Mouse (Mus musculus): ENCODE results near the gene Adcy5. TPM values are rescaled to one million over a fixed set of nuclear protein-coding genes. Genes with fewer than 3 reads are reported as not detected.

The Adcy5 gene
- total RNA-seq, 4 experiments from 2014 or later, result 51.4 to 56.2 (median 54.6) TPM

DNA sequence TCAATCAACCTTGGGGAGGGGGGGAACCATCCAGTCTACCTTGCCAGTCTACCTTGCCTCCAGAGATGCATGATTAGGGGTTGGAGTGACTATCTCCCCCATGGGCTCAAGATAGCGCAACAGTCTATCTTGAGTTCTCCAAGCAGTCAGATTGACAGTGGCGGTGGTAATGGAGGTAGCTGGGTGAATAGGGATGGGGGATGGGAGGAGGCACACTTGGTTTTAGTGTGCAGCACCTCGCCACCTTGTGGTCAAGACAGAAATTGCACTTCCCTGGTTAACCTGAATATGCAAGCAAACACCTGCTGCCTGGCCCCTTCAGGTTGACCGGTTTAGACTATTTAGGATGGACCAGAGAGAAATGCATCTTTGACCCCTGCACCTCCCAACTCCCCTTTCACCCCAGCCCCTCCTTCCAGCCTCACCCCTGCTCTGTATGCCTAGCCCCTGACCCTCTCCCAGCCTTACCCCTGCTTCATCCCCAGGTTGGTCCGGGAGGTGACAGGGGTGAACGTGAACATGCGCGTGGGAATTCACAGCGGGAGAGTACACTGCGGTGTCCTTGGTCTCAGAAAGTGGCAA lies 115.8 kb downstream of the Adcy5 start:
- DNase-seq (ENCODE audit: low spot score), result peak; percentile 70

DNA sequence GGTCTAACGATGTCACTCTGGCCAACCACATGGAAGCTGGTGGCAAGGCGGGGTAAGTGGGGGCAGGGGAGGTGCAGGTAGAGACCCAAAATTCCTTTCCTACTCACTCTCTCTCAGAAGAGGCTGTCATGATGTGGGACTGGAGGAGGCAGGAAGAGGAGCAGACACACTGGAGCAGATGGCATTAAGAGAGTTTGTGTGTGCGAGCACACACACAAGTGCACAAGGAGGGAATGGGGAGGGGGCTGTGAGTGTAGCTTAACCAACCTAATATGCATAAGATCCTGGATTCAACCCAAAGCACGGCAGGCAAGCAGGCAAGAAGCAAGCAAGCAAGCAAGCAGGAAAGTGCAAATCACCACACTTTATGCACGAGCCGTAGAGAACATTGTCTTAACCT lies 116.3 kb downstream of the Adcy5 start:
- no peak for DNase-seq (ENCODE audit: low spot score)

DNA sequence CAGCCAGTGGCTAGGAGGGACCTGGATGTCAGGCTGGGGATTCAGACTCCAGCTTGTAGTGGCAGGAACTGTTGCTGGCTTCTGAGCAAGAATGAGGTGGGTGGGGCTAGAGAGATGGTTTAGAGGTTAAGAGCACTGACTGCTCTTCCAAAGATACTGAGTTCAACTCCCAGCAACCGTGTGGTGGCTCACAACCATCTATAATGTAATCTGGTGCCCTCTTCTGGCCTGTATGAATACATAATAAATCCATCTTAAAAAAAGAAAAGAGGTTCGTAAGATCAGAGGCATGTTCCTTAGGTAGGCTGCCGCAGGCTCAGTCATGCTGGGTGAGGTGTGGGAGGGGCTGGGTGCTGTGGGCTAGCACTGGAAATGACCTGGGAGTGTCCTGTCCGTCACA lies 116.9 kb downstream of the Adcy5 start:
- no peak for DNase-seq (ENCODE audit: low spot score)

DNA sequence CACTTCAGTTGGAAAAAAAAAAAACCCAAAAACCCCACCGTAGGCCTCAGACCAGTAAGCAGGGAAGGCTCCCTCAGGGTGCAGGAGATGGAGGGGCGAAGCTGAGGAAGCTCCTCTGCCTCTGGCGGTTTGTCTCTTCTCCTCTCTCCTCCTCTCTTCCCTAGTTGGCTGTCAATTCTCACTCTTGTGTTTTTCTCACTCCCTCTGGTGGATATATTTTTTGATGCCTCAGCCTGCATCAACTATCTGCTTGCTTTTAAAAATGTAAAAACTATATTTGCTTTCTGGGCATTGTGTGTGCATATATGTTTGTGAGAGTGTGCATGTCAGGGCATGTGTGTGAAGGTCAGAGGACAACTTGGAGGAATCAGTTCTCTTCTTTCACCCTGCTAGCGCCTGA lies 117.7 kb downstream of the Adcy5 start:
- no peak for DNase-seq (ENCODE audit: low spot score)

DNA sequence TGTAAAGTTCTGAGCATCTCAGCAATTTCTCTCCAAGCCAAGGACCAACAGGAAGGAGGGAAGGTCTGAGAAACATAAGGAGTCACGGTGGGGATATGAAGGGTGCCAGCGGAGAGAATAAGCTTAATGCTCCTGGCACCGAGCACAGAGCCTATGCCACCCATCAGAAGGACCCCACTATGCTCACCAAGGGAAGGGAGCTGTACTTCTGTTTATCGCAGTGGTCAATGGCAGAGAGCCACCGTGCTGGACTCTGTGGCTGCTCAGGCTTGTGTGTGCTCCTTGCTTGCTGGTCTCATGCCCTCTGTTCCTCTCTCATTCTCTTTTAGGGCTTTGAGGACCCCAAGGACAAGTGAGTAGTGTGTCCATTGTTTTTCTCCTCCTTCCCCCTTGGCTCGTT lies 123.5 kb downstream of the Adcy5 start:
- no peak for DNase-seq (ENCODE audit: low spot score)

DNA sequence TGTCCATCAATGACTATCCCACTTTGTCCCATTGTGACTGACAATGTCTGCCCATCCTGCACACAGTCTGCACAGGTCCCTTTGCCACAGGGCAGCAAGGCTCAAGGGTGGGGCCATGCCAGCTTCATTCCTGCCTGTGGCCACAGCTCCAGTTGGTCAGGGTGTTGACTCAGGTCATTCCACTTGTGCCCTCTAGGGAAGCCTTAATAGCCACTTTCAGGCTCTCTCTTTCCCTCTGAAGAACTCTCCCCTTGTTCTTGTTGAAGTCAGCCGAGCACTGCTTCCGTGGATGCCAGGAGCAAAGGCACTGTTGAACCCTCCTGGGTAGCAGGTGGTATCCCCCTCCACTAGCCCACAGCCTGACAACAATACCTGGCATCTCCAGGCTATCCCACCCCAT lies 127.8 kb downstream of the Adcy5 start:
- no peak for DNase-seq (ENCODE audit: low spot score)

DNA sequence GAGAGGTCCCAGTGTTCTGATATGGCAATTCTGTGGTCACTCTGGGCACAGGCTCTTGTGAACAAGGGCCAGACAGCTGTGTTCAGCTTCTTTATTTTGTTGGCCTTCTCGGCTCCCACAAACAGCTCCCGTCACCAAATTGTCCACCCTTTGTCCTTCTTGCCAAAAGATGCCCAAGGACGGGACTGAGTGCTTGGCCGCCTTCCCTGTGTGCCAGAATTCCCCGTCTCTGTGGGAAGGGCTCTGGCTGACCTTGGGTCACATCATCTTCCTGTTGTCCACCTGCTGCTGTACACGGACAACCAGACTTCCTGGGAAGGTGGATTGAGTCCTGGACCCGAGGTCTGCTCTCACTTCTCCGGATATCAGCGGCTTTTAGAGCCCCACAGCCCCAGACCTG lies 131.1 kb downstream of the Adcy5 start:
- no peak for DNase-seq (ENCODE audit: low spot score)

DNA sequence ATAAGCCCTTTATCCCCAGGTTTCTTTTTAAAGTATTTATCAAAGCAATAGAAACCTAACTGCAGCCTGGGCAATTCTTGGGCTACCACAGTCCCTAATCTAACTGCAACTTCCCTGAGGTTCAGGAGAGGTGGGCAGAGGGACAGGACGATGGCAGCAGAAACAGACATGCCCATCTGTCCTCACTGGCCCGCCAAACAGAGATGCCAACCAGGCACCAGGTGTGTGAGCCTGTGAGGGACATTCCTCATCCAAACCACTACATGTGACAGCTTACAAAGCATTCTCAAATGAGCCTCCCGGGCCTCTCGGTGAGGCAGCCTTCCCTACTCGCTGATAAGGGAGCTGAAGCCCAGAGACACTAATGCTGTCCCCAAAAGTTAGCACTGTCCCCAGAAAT lies 132.6 kb downstream of the Adcy5 start:
- DNase-seq (ENCODE audit: low spot score), result no peak

DNA sequence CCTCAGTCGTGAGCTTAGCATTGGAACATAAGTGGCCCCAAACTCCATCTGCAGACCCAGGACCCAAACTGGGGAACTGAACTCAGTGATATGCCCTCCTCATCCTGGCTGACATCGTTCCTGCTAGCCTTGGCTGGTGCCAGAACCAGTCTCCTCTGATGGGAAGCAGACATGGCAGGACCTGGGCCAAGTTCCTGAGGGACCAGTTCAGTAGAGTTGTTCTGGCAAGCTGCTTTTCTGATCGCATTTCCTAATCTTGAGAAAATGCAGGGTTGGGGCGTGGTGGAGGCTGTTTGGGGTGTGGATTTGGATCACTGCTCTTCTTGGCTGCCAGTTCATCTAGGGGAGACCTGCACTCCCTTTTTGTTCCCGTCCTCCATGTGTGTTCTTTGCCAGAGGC lies 143.1 kb downstream of the Adcy5 start:
- peak; percentile 23 for DNase-seq (ENCODE audit: low spot score)

DNA sequence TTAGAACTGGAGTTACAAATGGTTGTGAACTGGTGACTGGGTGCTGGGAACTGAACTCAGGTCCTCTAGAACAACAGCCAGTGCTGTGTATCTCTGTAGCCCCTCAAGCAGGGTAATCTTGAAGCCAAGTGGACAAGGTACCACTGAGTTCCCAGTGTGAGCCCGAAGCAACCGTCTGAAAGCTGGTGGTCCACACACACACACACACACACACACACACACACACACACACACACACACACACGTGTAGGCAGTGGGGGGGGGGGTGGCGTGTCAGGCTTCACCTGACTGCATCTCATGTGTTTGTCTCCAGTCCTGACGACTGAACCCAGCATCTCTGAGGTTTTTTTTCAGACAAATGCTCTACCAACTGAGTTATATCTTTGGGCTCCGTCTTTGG lies 145.5 kb downstream of the Adcy5 start:
- no peak for DNase-seq (ENCODE audit: low spot score)

DNA sequence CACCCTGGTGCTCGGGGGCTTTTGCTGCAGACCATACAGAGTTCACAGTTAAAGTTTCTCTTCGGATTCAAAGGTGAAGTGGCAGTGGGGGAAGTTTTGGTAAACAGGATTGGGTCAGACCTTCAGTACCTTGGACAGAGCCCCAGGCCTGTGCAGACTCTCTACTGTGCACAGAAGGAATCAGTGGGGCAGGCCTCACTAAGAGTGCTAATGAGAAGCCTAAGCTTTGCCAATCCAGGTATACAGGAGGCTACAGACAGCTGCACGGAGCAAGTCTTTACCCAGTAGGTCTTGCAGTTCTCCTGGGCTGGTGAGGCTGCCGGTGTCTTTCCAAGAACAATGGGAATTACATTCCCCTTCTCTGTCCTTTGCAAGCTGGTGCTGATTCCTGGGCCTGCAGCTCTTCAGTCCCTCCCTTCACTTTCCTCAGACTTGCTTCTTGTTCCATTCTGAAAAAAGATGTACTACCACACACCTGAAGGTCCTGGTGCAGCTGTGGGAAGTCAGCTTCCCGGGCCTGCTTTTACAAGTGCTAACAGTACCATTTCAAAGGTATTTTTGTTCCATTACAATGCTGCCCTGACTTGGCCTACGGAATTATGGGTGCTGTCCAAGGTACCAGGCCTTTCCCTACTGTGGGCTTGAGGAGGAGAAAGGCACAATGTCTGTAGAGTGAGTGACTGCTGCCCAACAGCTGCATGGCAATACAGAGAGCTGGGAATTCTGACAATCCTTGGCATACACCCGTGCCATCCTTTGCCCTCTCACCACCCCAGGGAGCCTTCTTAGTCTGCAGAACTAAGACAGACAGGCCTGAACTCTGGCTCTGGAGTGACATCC lies 148.0 kb downstream of the Adcy5 start:
- no peak for DNase-seq (ENCODE audit: low spot score)

DNA sequence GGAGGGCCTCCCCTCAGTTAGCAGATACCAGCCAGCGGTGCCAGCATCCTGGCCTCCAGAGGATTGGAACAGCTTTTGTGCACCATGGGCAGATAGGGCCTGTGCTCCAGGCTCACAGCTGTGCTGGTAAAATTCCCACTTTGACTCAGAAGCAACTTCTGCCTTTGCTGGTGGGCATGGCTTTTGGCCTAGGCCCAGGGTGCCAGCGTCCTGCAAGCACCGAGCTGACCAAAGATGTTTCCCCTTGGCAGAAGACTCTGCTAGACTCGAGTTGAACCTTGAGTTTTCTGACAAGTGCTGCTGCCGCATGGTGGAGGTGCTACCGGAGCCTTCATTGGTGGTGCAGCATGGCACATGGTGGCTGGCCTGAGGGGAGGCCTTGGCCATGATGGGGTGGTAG lies 149.0 kb downstream of the Adcy5 start:
- no peak for DNase-seq (ENCODE audit: low spot score)

DNA sequence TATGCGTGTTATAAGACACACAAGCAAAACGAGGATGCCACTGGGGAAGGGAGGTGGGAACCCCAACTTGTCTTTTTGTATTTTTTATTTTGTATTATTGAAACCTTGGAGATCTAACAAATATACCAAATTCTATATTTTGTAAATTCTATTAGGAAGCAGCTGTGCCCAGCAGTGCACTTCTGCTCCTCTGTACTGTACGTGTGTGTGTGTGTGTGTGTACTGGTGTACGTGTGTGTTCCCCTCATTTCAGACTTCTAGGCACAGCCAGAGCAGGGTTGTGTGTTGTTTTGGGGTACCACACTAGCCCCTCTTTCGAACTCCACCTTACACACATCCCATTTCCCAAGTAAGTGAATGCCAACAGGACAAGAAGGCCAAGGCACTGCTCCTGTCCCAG lies 149.7 kb downstream of the Adcy5 start:
- DNase-seq (ENCODE audit: low spot score), result no peak

DNA sequence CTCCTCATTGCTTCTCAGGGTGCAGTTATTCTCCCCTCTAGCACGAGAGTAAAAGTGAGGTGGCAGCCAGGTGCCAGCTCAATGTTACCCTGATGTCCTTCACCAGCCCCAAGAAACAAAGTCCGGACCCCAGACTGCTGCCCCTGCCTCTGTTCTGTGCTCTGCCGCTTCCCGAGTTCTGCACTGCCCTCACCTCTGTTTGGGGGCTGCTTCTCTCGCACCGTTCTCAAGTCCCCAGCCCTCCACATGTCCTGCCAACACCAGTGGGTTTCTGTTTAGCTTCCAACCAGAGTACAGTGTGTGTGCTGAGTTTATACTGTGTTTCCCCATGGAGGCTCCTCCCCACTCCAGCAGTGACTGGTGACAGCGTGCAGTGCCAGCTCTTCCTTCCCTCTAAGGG lies 150.5 kb downstream of the Adcy5 start:
- DNase-seq (ENCODE audit: low spot score), result no peak

DNA sequence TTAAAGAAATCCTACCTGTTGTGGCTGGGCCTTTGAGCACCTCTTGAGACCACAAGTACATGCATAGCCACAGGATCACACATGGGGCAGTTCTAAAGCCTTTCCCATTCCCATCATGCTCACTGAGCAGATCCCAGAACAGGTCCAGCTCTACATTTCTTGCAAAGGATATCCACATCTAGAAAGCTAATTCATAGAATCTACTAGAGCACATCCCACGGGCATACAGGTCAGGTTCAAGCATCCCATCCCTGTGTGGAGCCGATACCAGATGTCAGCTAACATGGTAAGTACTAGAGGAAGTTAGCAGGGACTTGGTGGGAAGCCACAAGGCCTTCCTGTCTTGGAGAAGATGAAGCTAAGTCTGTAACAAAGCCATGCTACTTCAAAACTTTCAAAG lies 152.0 kb downstream of the Adcy5 start:
- no peak for DNase-seq (ENCODE audit: low spot score)

DNA sequence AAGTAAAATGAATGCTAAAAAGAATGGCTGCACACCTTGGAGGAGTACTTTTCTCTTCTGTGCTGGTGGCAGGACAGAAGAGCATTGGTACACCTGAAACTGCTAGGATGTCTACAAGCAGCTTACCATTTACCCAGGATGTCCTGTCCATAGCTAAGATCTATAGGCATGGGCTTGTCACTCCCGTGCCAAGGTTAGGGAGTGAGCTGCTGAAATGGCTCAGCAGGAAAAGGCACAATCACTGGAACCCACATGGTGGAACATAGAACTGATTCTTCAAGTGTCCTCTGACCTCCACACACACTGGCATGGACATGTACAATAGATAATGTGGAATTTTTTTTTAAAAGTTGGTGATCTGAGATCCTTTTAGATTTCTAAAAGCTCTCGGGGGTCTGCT lies 152.7 kb downstream of the Adcy5 start:
- DNase-seq (ENCODE audit: low spot score), result no peak

DNA sequence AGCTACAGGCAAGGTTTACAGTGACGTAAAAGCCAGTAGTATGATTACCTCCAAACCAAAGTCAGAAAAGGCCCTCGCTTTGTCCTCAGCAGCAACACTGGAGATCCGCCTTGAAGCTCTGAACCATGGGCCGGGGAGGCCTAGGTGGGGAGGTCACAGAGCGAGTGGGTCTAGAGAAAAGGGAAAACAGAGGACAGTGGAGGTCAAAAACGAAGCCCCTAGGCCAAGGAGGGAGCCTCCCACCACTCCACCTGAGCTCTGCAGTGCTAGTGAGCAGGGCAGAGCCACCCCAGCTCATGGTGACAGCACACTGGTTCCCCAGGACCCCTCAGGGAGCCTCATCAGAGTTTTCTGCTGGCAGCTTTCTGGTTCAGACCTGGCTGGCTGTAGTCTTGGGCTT lies 153.3 kb downstream of the Adcy5 start:
- no peak for DNase-seq (ENCODE audit: low spot score)

DNA sequence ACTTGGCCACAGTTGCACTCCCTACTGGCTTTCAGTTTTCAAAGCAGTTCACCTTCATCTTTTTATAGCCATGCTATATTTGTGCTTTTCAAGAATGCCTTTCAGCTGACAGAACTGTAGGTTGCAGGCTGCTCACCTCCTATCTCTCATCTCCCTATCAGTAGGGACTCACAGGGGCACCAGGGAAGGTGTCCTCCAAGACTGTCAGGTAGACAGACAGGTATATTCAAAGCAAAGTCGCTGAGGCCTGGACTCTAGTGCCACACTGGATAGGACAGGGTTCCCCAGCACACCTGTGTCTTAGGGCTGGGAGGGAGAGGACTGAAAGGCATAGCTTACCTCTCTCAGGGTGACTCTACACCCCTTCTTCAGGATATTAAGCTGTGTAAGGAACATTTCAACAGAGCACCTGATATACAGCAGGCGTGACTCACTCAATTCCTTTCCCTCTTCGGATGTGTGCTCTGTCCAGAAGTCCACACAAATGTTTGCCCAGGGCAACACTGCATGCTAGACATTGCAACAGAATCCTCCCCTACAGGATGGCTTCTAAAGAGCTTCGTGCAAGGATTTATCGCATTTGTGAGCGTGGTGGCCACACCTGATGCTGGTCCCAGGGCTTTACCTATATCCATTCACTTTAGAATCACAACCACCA lies 153.9 kb downstream of the Adcy5 start:
- no peak for DNase-seq (ENCODE audit: low spot score)

DNA sequence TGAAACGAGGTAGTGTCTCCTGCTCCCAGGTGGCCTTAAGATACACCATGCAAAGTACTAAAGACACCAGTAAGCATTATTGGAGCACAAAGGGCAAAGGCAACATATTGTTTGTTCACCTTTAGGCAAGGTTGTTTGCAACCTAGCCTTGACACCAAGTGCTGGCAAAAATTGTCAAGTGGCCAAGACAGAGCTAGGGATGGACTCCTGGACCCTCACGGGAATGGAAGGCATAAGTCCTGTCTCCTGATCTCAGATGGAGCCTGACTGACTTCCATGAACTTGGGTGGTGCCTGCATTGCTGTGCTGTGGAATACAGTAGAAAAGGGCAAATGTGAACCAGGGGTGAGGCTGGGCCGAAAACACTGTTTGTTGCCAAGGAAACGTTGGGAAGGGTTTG lies 155.0 kb downstream of the Adcy5 start:
- DNase-seq (ENCODE audit: low spot score), result no peak

DNA sequence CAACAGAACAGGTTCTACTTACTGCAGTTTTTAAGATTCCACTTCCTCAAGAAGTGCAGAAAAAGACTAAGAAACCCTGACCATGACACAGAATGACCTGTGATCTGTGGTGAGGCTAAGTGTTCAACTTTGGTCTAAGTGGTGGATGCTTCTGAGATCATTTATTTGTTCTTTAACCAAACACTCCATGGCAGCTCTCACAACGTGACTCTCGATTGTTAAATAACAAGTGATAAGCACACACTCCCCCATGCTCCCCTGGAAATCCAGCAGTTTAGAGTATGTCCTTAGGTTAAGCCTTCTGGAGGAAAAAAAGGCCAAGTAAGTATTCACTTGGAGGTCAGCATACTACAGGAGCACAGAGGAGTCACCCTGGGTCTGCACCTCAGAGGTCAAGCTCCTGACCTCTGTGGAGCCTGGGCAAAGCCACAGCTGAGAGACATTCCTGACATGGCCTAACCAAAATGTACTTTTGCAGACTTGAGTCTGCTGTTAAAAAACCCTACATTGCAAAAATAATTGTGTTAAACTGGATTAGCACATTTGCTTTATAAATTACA lies 156.0 kb downstream of the Adcy5 start:
- DNase-seq (ENCODE audit: low spot score), result no peak

DNA sequence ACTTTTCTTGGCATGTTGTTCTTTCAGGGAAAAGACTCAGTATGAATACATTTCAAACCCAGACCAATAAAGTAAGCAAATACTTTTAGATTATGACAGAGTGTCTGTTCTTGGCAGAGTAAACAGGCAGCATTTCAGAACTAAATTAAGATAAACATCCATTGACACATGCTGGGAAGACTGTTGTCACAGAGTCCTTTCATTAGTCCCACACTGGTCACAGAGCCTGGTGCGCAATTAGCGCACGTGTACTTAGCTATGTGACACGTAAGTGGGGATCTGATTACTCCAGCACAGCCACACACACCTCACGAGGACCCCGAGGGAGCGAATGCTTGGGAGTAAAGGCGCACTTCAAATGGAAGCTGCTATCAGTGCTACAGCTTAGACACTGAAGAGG lies 156.9 kb downstream of the Adcy5 start:
- no peak for DNase-seq (ENCODE audit: low spot score)

DNA sequence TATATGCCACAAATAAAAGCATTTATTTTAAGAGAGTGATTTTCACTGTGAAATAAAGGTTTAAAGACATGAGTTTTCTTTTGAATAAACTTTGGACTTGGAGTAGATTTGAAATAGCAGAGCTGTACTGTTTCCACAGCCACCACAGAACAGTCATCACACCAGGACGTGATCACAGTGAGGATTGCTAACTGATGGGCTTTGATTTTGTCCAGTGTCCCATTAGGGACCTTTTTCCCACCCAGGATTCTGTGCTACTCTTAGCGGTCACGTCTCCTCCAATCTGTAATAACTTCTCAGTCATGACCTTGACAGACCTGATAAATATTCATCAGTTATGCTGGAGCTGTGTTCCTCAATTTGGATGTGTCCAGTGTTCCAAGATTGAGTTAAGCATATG lies 160.8 kb downstream of the Adcy5 start:
- no peak for DNase-seq (ENCODE audit: low spot score)

DNA sequence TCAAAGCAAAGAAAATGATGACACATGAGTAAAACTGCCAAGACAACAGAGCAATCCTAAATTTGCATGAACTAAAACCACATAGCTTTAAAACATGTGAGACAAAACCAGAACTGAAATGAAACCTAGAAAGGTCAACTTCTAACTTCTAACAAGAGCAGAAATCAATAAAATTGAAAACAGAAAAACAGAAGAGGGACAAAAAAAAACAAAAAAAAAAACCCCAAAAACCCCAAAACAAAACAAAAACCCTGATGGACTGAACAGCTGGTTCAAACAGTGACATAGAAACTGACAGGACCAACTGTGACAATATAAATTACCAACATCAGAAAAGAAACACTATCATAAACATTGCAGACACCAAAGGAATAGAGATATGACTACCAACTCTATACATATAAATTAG lies 162.2 kb downstream of the Adcy5 start:
- DNase-seq (ENCODE audit: low spot score), result no peak

Measured in heart, adult 8-10 months (tissue).